Mouse (Mus musculus) frontal cortex, adult (tissue): ENCODE measurements around the gene Clgn.

Source experiments
- ATAC-seq: cut with Nextera tagmentation; 2 replicates; pipeline ENCODE4 v1.9.2; 2017; ENCODE audit warnings: mild to moderate bottlenecking, moderate library complexity, mixed read lengths; ENCODE audit not compliant: low TSS enrichment

Gene Clgn

DNA sequence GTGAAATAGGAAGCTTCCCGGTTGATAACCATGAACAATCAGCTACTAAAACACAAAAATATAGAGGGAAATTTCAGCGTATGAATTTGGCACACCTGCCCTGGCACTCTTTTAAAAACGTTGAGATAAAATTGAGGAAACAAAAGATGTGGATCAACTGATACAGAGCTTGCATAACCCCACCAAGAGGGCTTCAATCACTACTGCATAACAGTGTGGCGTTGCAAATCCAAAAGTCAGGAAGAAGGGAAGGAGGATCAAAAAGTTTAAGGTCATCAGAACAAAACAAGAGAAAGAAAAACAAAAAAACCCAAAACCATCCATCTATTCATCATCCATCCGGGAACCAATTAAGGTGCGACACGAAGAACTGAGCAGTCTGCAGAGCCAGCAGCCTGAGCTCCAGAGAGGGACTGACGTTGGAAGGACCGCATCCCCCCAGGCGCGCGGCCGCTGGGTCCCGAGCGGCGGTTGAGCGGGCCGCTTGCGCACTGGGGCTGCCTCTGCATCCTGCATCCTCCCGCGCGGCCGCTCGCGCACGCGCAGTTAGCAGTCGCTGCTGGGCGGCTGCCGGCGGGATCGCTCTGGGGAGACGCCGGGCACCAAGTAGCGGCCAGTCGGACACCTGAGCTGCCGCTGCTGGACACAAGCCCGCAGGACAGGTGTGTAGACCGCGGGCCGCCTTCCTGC, at the start of gene Clgn:
TSS of gene Clgn (plus strand) at position 552 of the 690 bp plus-strand sequence.
- peak; percentile 99 for ATAC-seq

DNA sequence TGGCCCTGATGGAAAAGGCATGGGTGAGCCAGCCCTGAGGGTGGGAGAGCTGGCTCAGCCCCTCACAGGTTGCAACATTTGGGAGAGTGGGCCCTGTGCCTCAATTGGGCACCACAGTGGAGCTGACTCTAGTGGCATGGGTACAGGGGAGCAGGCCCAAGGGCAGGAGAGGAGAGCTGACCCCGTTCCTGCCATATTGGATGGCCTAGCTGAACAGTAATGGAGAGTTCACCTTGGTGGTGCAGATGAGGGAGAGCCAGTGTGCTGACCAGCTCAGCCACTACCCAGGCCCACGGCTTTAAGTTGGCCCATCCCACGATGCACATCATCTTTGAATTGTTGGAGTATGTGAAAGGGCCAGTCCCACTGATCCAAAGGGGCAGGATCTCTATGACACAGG, 47.6 kb upstream of the Clgn start:
- no peak for ATAC-seq

- peak; percentile 50 for ATAC-seq
Observed at GRCm38 (mm10) chr8:83342693-83343092, 47.0 kb upstream of the Clgn start.

- no peak for ATAC-seq
Observed at GRCm38 (mm10) chr8:83348263-83348662, 41.4 kb upstream of the Clgn start, which contains the start of gene Mgat4d. TSS of gene Mgat4d (plus strand) at chr8:83348471.

DNA sequence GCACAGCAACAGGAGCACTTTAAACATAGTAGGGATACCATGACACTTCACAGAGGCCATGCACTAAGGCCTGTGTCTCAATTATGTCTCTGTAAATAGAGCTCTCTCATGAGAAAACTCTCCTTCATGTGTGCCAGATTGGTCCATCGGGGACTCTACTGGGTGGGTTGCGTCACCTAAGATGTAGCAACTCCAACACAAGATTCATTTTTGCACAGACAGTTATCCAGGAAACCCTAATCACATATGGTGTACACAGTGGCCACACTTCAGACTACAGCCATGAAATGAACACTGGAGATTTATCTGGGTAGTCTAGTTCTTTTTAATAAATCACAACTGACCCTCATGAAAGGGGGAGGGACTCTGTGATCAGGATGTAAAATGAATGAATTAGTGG, 38.4 kb upstream of the Clgn start:
- no peak for ATAC-seq

GRCm38 (mm10) chr8:83363156-83363769, 26.4 kb upstream of the Clgn start:
- no peak for ATAC-seq

DNA sequence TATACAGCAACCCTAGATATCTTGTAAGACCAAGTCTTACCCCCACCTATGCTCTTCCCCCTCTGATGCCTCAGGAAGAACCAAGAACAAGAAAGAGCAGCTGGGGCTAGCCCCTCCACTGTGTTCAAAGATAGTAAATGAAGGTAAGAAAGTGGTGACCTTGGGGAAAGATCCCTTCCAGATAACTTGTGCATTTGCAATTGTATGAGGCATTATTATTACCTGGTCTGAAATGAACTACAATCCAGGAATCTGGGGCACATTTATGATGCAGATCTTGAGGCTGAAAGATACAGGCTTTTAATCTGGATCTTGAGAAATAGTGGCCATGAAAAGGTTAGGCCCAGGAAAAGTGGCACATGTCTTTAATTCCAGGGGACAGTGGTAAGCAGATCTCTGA, 12.4 kb upstream of the Clgn start:
- no peak for ATAC-seq

DNA sequence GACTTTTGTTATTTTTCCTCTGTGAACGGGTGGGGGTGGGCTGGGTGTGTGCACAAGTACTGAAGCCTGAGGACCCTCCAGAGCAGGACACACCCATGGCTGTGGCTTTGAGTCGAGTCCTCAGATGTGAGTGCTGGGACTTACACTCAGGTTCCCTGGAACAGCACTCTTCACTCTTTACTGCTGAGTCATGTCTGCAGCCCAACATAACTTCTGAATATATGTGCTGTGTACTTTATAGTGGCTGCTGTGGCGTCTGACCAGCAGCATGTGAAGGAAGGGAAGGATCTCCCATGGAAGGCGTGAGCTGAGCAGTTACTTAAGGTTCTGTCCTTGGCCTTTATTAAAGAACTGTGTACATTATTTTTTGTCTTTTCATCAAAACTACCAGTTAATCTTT, 9.5 kb upstream of the Clgn start:
- ATAC-seq = no peak

GRCm38 (mm10) chr8:83381016-83381415, 8.7 kb upstream of the Clgn start:
- ATAC-seq = no peak

GRCm38 (mm10) chr8:83382850-83383249, 6.8 kb upstream of the Clgn start:
- no peak for ATAC-seq

DNA sequence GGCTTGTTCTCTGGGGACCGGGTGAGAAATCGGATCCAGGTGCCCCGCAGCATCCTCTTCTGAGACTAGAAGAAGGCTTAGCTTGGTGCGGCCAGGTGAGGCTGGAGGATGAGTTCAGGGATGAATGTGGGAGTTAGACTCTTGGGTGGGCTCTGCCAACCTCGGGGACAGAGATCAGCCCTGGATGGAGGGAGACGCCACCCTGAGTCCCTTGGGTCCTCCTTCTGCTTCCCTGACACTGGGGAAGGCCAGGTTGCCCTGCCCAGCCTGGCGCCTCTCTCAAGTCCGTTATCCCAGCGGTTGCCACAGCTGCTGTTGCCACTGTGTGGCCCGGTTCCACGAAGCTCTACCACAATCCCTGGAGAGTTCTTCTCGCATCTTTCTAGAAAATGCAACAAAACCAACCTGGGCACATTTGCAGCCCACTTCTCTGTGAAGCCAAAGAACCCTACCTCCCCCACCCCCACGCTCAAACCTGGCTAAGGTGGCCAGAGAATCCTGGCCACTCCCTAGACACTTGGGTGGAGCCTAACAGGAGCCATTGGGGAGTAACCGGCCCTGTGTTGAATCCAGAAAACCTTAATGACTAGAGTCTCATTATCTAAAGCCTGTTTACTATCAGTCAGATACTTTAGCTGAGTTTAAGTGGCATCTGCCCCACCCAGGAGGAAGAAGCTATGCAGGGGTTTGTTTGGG, 487 bp downstream of the Clgn start:
- ATAC-seq = peak; percentile 81

DNA sequence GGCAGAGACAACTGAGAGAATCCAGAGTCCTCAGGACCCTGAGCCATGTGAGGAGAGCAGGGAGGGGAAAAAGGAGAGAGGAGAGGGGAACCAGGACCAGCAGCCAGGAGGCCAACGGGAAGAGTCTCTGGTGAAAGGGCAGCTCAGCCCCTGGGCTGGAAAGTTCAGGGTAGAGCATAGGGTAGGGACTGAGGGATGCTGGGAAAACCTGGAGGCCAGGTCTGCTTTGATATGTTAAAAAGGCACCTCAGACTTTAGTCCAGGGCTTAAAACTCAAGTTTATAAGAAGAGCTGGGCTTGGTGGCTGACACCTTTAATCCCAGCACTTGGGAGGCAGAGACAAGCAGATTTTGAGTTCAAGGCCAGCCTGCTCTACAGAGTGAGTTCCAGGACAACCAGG, 2.9 kb downstream of the Clgn start:
- no peak for ATAC-seq

- no peak for ATAC-seq
Observed at GRCm38 (mm10) chr8:83394325-83394724, 4.7 kb downstream of the Clgn start.

GRCm38 (mm10) chr8:83396680-83397079, 7.0 kb downstream of the Clgn start:
- no peak for ATAC-seq

- no peak for ATAC-seq
Observed at GRCm38 (mm10) chr8:83397726-83398125, 8.1 kb downstream of the Clgn start.

DNA sequence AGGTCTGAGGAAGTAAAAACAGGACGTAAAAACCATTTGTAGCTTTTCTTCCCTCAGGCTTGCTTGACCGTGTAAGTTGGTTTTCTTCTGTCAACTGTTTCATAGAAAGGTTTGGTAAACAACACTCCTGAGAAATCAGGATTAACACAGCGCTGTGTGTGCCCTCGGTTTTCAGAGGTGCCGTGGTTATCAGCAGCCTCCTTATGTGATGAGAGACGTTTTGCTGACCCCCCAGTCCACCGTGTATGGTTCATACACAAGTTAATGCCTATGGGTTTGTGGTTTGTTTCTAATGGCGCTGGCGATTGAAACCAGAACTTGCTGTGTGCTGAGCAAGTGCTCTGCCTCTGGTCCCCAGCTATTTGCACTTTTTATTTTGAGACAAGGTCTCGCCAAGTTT, 15.9 kb downstream of the Clgn start:
- ATAC-seq = no peak

GRCm38 (mm10) chr8:83406836-83407235, 17.2 kb downstream of the Clgn start:
- ATAC-seq = no peak

- no peak for ATAC-seq
Observed at GRCm38 (mm10) chr8:83408496-83408895, 18.8 kb downstream of the Clgn start.

GRCm38 (mm10) chr8:83416878-83417277, 27.2 kb downstream of the Clgn start:
- ATAC-seq = no peak

GRCm38 (mm10) chr8:83417970-83418369, 28.3 kb downstream of the Clgn start:
- ATAC-seq = no peak

DNA sequence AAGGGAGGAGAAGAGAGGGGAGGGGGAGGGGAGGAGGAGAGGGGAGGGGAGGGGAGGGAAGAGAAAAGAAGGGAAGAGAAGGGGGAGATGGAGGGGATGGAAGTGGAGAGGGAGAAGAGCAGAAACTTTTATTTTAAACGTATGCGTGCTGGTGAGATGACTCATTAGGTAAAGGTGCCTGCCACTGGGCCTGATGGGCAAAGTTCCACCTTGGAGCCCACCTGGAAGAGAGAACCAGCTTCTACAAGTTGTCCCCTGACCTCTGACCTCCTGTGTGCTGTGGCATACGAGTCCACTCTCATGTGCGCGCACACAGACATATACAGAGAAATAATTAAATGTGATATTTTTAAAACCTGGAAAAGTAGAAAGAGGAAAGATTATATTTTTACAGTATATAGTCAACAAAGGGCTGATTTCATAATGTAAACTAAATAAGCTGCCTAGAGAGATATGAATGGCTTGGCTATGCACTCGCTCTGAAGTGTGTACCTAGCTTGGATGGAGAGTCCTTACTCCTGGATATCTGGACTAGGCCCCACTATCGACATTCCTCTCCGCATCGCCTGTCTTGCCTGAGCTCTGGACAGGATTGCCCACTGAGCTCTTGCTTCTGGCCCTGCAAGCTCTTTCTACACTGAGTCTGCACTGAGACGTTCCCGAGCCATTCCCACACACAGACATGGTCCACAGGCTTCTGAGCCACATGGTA, 29.3 kb downstream of the Clgn start:
- ATAC-seq = no peak

DNA sequence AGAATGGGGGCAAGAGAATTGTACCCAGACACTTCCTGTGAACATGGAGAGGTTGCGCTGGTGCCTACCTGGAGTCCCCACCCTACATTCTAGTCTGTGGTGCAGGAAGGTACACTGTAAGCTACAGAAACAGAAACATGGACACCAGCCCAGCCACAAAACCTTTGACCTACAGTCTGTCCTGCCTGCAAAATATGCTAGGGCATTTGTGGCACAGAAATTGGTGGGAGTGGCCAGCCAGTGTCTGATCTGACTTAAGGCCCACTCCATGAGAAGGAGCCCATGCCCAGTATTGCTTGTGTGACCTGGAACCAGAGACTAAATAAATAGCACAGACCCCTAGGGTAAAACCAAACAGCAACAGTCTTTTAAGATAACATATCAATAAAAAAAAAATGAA, 31.7 kb downstream of the Clgn start:
- no peak for ATAC-seq
